Mouse (Mus musculus): ENCODE measurements around the gene Trpc5. TPM values are rescaled to one million over a fixed set of nuclear protein-coding genes. Genes with fewer than 3 reads are reported as not detected.

Gene Trpc5
- total RNA-seq (2012; rRNA removed): not detected in 2 replicates
- polyA plus RNA-seq (2012; ENCODE audit: insufficient read depth in 1 of 2, insufficient read length in 2 of 2, low read depth in 1 of 2, low replicate concordance in 2 of 2, missing spikeins in 1 of 2): under 1 TPM in 1 of 2 experiments, not detected in 1; 0.03 TPM

- no peaks in the 10 kb centered on the region for H3K36me3 ChIP-seq (ENCODE audit: control insufficient read depth in 1 of 2, insufficient read depth in 2 of 2, low read length in 2 of 2)
- no peak for TF ChIP-seq HCFC1 (IDR thresholded peaks at IDR 0.05; ENCODE audit: low read depth, low read length)
- no peak for TF ChIP-seq BHLHE40 (IDR thresholded peaks at IDR 0.05; ENCODE audit: borderline replicate concordance, low read depth, low read length)
- no peak for TF ChIP-seq ZC3H11A (IDR thresholded peaks at IDR 0.05; ENCODE audit: low read depth, low read length)
- no peak for TF ChIP-seq MEF2A (IDR thresholded peaks at IDR 0.05; ENCODE audit: extremely low read depth, insufficient replicate concordance, low read depth, low read length, poor library complexity, severe bottlenecking)
- TF ChIP-seq KAT2A (conservative IDR thresholded peaks at IDR 0.05; ENCODE audit: low read depth, low read length): no peak
- no peak for TF ChIP-seq MYC (IDR thresholded peaks at IDR 0.05; ENCODE audit: low read depth, low read length)
- no peak for TF ChIP-seq POLR2A (IDR thresholded peaks at IDR 0.05; ENCODE audit: control insufficient read depth in 1 of 2, insufficient read depth in 1 of 2, low read depth in 1 of 2, low read length in 2 of 2, poor library complexity in 1 of 2)
- no peak for TF ChIP-seq SIN3A (IDR thresholded peaks at IDR 0.05; ENCODE audit: low read length)
- no peak for TF ChIP-seq RAD21 (IDR thresholded peaks at IDR 0.05; ENCODE audit: low read depth, low read length)
- no peak for TF ChIP-seq MAFK (IDR thresholded peaks at IDR 0.05; ENCODE audit: borderline replicate concordance, low read depth, low read length)
- no peak for TF ChIP-seq EP300 (IDR thresholded peaks at IDR 0.05; ENCODE audit: low read depth in 1 of 2, low read length in 2 of 2)
- no peak for TF ChIP-seq POLR2AphosphoS5 (IDR thresholded peaks at IDR 0.05; ENCODE audit: borderline replicate concordance, low read depth, low read length)
- TF ChIP-seq TBP (IDR thresholded peaks at IDR 0.05; ENCODE audit: low read depth, low read length): no peak
- TF ChIP-seq TCF12 (IDR thresholded peaks at IDR 0.05; ENCODE audit: low read depth, low read length): no peak
- no peak for TF ChIP-seq ZNF384 (IDR thresholded peaks at IDR 0.05; ENCODE audit: low read depth, low read length)
- no peak for TF ChIP-seq CHD1 (IDR thresholded peaks at IDR 0.05; ENCODE audit: low read depth, low read length)
- no peak for TF ChIP-seq POLR2AphosphoS2 (IDR thresholded peaks at IDR 0.05; ENCODE audit: low read length)
- H3K9ac ChIP-seq (ENCODE audit: control insufficient read depth, low read depth, low read length, poor library complexity, severe bottlenecking): no peak within 1 kb of the TSS
These were observed at the start of gene Trpc5 for GRCm38 (mm10) chrX:144688142-144688206. TSS of gene Trpc5 (minus strand) at chrX:144688180.

GRCm38 (mm10) chrX:144716330-144716729, 28.4 kb upstream of the Trpc5 start:
- Histone ChIP-seq H3K4me3 (ENCODE audit: control insufficient read depth in 1 of 2, insufficient read depth in 1 of 2, low read depth in 2 of 2, low read length in 2 of 2) (no peak overlapping the region), H3K79me2 (ENCODE audit: control insufficient read depth, insufficient read depth, low read length, poor library complexity) (no peaks in the 10 kb centered on the region), H3K27me3 (ENCODE audit: control insufficient read depth in 1 of 2, insufficient read depth in 2 of 2, low read length in 2 of 2) (no peaks in the 10 kb centered on the region), H3K9ac (ENCODE audit: control insufficient read depth, low read depth, low read length, poor library complexity, severe bottlenecking) (no peak overlapping the region), H3K4me1 (ENCODE audit: control insufficient read depth in 1 of 2, insufficient read depth in 2 of 2, low read length in 2 of 2) (no peaks in the 10 kb centered on the region), H3K36me3 (ENCODE audit: control insufficient read depth in 1 of 2, insufficient read depth in 2 of 2, low read length in 2 of 2) (no peaks in the 10 kb centered on the region), H3K9me3 (replicated peaks; ENCODE audit: insufficient read depth, low read length) (no peaks in the 10 kb centered on the region), H3K27ac (ENCODE audit: control insufficient read depth, low read depth, low read length) (no peak overlapping the region)
- no peak for TF ChIP-seq NRF1 (IDR thresholded peaks at IDR 0.05; ENCODE audit: insufficient read depth, low read depth, low read length, poor library complexity, severe bottlenecking)
- no peak for TF ChIP-seq RCOR1 (IDR thresholded peaks at IDR 0.05; ENCODE audit: low read depth, low read length)
- no peak for TF ChIP-seq SMC3 (IDR thresholded peaks at IDR 0.05; ENCODE audit: low read depth, low read length)
- no peak for TF ChIP-seq POLR2A (IDR thresholded peaks at IDR 0.05; ENCODE audit: control insufficient read depth in 1 of 2, insufficient read depth in 1 of 2, low read depth in 1 of 2, low read length in 2 of 2, poor library complexity in 1 of 2)
- TF ChIP-seq UBTF (IDR thresholded peaks at IDR 0.05; ENCODE audit: borderline replicate concordance, insufficient read depth, low read depth, low read length): no peak
- TF ChIP-seq SIN3A (IDR thresholded peaks at IDR 0.05; ENCODE audit: low read length): no peak
- TF ChIP-seq CTCF (IDR thresholded peaks at IDR 0.05 in 2 of 3, conservative IDR thresholded peaks at IDR 0.05 in 1 of 3; ENCODE audit: control insufficient read depth in 1 of 3, insufficient read depth in 1 of 3, low read depth in 2 of 3, low read length in 3 of 3, poor library complexity in 1 of 3, severe bottlenecking in 1 of 3): no peak
- no peak for TF ChIP-seq ETS1 (IDR thresholded peaks at IDR 0.05; ENCODE audit: low read depth, low read length)
- TF ChIP-seq TBP (IDR thresholded peaks at IDR 0.05; ENCODE audit: low read depth, low read length): no peak
- no peak for TF ChIP-seq TAL1 (IDR thresholded peaks at IDR 0.05; ENCODE audit: low read length)
- TF ChIP-seq MAX (IDR thresholded peaks at IDR 0.05; ENCODE audit: low read length): no peak
- no peak for TF ChIP-seq KAT2A (conservative IDR thresholded peaks at IDR 0.05; ENCODE audit: low read depth, low read length)
- DNase-seq (ENCODE audit: low read depth, low spot score): no peak

More at GRCm38 (mm10) chrX:144688142-144688206, at the start of gene Trpc5:
- H3K9me3 ChIP-seq (replicated peaks; ENCODE audit: insufficient read depth, low read length): no peaks in the 10 kb centered on the region
- H3K79me2 ChIP-seq (ENCODE audit: control insufficient read depth, insufficient read depth, low read length, poor library complexity): no peaks in the 10 kb centered on the region
- H3K4me1 ChIP-seq (ENCODE audit: control insufficient read depth in 1 of 2, insufficient read depth in 2 of 2, low read length in 2 of 2): no peaks in the 10 kb centered on the region
- no peak for DNase-seq (ENCODE audit: low read depth, low spot score)
- H3K27ac ChIP-seq (ENCODE audit: control insufficient read depth, low read depth, low read length): no peak within 1 kb of the TSS
- H3K4me3 ChIP-seq (ENCODE audit: control insufficient read depth in 1 of 2, insufficient read depth in 1 of 2, low read depth in 2 of 2, low read length in 2 of 2): no peak within 1 kb of the TSS
- no peaks in the 10 kb centered on the region; a peak in 1 of 4 replicates for H3K27me3 ChIP-seq (ENCODE audit: control insufficient read depth in 1 of 2, insufficient read depth in 2 of 2, low read length in 2 of 2)

Measured in MEL (cell line).